Mouse (Mus musculus) liver, adult 2 months (tissue): ENCODE measurements at regions not wholly inside any gene's neighbourhood (a gene's known extent, or its start where the extent isn't known, plus 50 kb on each side); places are given as distances from the start of the nearest gene placed in this dataset.

Source experiments
- CTCF ChIP-seq: fragments of 200-500 bp; IDR thresholded peaks from 2 replicates; pipeline ENCODE4 v1.5.1; 2011; ENCODE audit warnings: low read depth, low read length, control low read depth
- POLR2A ChIP-seq: fragments of 200-500 bp; IDR thresholded peaks from 2 replicates; pipeline ENCODE4 v1.6.1; 2011; ENCODE audit warnings: low read length, control low read depth; ENCODE audit not compliant: insufficient read depth; ENCODE audit errors: extremely low read depth

DNA sequence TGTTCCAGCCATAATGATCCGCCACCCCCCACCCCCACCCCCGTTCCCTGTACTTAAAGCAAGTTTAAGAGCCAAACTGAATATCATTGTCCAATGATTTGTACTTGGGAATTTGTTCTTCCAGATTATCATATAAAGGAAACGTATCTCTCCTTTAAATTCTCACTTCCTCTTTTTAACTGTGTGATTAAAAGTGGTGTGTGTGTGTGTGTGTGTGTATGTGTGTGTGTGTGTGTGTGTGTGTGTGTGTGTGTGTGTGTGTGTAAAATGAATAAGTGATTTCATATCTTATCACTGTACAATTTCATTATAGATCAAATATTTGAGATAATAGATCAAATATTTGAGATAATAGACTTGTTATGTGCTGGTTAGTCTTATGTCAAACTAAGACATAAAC, 339.5 kb upstream of the Diaph2 start:
- TF ChIP-seq POLR2A (no peak), CTCF (no peak)
